In the genomic region with DNA sequence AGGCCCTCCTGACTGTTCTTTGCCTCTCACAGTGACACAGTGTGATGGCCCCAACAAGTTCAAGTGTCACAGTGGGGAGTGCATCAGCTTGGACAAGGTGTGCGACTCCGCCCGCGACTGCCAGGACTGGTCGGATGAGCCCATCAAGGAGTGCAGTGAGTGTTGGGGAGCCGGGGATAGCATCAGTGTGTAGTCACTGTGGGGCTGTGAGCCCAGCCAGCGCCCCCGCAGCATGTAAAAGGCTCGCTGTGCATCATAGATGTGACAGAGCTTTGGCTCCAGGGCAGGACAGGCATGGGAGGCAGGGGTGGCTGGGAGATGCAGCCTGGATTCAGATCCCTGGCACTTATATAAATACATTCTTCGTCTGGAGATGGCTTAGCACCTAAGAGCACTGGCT, we compare ENCODE assay signal across 21 mouse cellular contexts. TPM values are rescaled to one million over a fixed set of nuclear protein-coding genes. Genes with fewer than 3 reads are reported as not detected.
DNase-seq lines count a peak whose midpoint lies in the region; ATAC-seq and TF ChIP-seq lines count a peak whose summit lies in the region.
"Had no signal": no experiment of that assay in that cellular context is flagged by ENCODE, and none has a peak within 500 bp of the region (broad histone marks: within the 10 kb centered on the region; RNA-seq: fewer than 3 reads in every experiment).

No protein-coding gene starts in this region.

- no peaks in the 10 kb centered on the region for H3K27me3 ChIP-seq in lung, postnatal 0 days (replicated peaks; ENCODE audit: insufficient read depth, low read length)
- no peaks in the 10 kb centered on the region for H3K27me3 ChIP-seq in liver, postnatal 0 days (ENCODE audit: insufficient read depth, low read length)
- H3K27me3 ChIP-seq in forebrain, embryonic 15.5 days, result no peaks in the 10 kb centered on the region
- H3K27me3 ChIP-seq: embryonic facial prominence, embryonic 13.5 days; liver, embryonic 15.5 days had no signal

- H3K4me1 ChIP-seq in lung, postnatal 0 days (ENCODE audit: insufficient read depth, low read depth, low read length), result no peaks in the 10 kb centered on the region
- peaks cover 3% of the 10 kb centered on the region; the same call in 1 of the 2 replicates for H3K4me1 ChIP-seq in liver, postnatal 0 days (ENCODE audit: insufficient read depth)
- no peaks in the 10 kb centered on the region for H3K4me1 ChIP-seq in forebrain, embryonic 15.5 days
- H3K4me1 ChIP-seq: embryonic facial prominence, embryonic 13.5 days; hindbrain, embryonic 10.5 days had no signal

- 0 out of 2 replicates have a peak, but pooled peaks have one; percentile 56 for ATAC-seq in cerebellum, adult (ENCODE audit: insufficient number of reproducible peaks, low FRiP score, low TSS enrichment)
- no peak for ATAC-seq in lung, postnatal 0 days
- no peak for ATAC-seq in liver, postnatal 0 days
- no peak for ATAC-seq in forebrain, embryonic 15.5 days (replicated peaks)
- ATAC-seq: CD4-positive, CD25-positive, alpha-beta regulatory T cell, adult 4 months; forebrain, postnatal 0 days; inflammation-experienced regulatory T-cells, adult 6 months; midbrain, embryonic 16.5 days had no signal

- H3K36me3 ChIP-seq in lung, postnatal 0 days (ENCODE audit: insufficient read depth, low read length), result peaks cover 45% of the 10 kb centered on the region
- H3K36me3 ChIP-seq in liver, postnatal 0 days (replicated peaks; ENCODE audit: insufficient read depth, low read length), result peaks cover 78% of the 10 kb centered on the region
- H3K36me3 ChIP-seq in forebrain, embryonic 15.5 days, result peaks cover 84% of the 10 kb centered on the region

- H3K27ac ChIP-seq in lung, postnatal 0 days (ENCODE audit: low read length), result peak overlapping the region; percentile 43
- peak overlapping the region; percentile 61; the same call in 1 of the 2 replicates for H3K27ac ChIP-seq in liver, postnatal 0 days (ENCODE audit: low read depth)
- no peak overlapping the region for H3K27ac ChIP-seq in forebrain, embryonic 15.5 days (replicated peaks)
- H3K27ac ChIP-seq: embryonic facial prominence, embryonic 13.5 days; heart, adult 2 months; hindbrain, embryonic 10.5 days; liver, embryonic 15.5 days had no signal

- no peak overlapping the region for H3K4me2 ChIP-seq in lung, postnatal 0 days (replicated peaks; ENCODE audit: low read depth, low read length)
- no peak overlapping the region for H3K4me2 ChIP-seq in liver, postnatal 0 days (ENCODE audit: low read depth, low read length)
- H3K4me2 ChIP-seq in forebrain, embryonic 15.5 days (replicated peaks), result no peak overlapping the region
- H3K4me2 ChIP-seq: embryonic facial prominence, embryonic 13.5 days; liver, embryonic 15.5 days had no signal

- TF ChIP-seq CTCF in lung, postnatal 0 days (IDR thresholded peaks at IDR 0.05), result no peak
- no peak for TF ChIP-seq CTCF in liver, postnatal 0 days (IDR thresholded peaks at IDR 0.05; ENCODE audit: low read depth)

- no peak for DNase-seq in cerebellum, postnatal 36 days
- DNase-seq in layer of hippocampus, adult 11-12 months (ENCODE audit: low spot score), result peak; percentile 29
- DNase-seq in layer of hippocampus, postnatal 36 days, result no peak
- DNase-seq in lung, postnatal 0 days (ENCODE audit: low spot score), result no peak
- no peak for DNase-seq in lung, postnatal 25 days (ENCODE audit: low spot score)
- DNase-seq in liver, postnatal 0 days, result no peak
- DNase-seq: adrenal gland, adult 2 months; cerebellum, adult 11 months; forebrain, postnatal 0 days; gastrocnemius, postnatal 14 days; heart, adult 2 months; layer of hippocampus, adult 9-11 months; thymus, adult 18-20 months had no signal

- WGBS in lung, postnatal 0 days, result 83% methylated on average over 10 of the region's 10 CpGs
- WGBS in liver, postnatal 0 days (ENCODE audit: insufficient replicate concordance), result 88% methylated on average over 10 of the region's 10 CpGs
- WGBS in forebrain, embryonic 15.5 days, result 96% methylated on average over 10 of the region's 10 CpGs

- H3K4me3 ChIP-seq in lung, postnatal 0 days (ENCODE audit: low read depth, low read length), result no peak overlapping the region
- no peak overlapping the region for H3K4me3 ChIP-seq in liver, postnatal 0 days (ENCODE audit: low read depth, low read length)
- H3K4me3 ChIP-seq in forebrain, embryonic 15.5 days, result no peak overlapping the region
- H3K4me3 ChIP-seq: embryonic facial prominence, embryonic 13.5 days; heart, adult 2 months; hindbrain, embryonic 10.5 days; liver, embryonic 15.5 days had no signal

- no peak for TF ChIP-seq EP300 in lung, postnatal 0 days (IDR thresholded peaks at IDR 0.05)
- no peak for TF ChIP-seq EP300 in liver, postnatal 0 days (IDR thresholded peaks at IDR 0.05; ENCODE audit: low read depth)

- H3K9ac ChIP-seq in lung, postnatal 0 days (replicated peaks; ENCODE audit: low read depth), result no peak overlapping the region
- no peak overlapping the region for H3K9ac ChIP-seq in liver, postnatal 0 days (replicated peaks)
- H3K9ac ChIP-seq in forebrain, embryonic 15.5 days (replicated peaks), result no peak overlapping the region
- H3K9ac ChIP-seq: embryonic facial prominence, embryonic 13.5 days; forebrain, postnatal 0 days; liver, embryonic 15.5 days had no signal

- no peaks in the 10 kb centered on the region for H3K9me3 ChIP-seq in lung, postnatal 0 days (ENCODE audit: low read length)
- no peaks in the 10 kb centered on the region for H3K9me3 ChIP-seq in liver, postnatal 0 days (ENCODE audit: low read length)
- H3K9me3 ChIP-seq in forebrain, embryonic 15.5 days, result no peaks in the 10 kb centered on the region
- H3K9me3 ChIP-seq: embryonic facial prominence, embryonic 13.5 days; hindbrain, embryonic 10.5 days; liver, embryonic 15.5 days had no signal

RNA-seq across cellular contexts. Expression of a gene that starts 13.9 kb away (rescaled TPM):
- 10 to 100 TPM; 13.7 to 14.1 TPM for total RNA-seq in layer of hippocampus, postnatal 36 days (2021)
- polyA plus RNA-seq in lung, postnatal 0 days (2015; fragmentation: Nextera tagmentation; extraction: Ambion mirVana), result 52.2 and 56.8 TPM in 2 replicates
- polyA plus RNA-seq in liver, postnatal 0 days (2015; fragmentation: Nextera tagmentation; extraction: Ambion mirVana), result 13.2 and 13.3 TPM in 2 replicates
- 15.9 and 17.3 TPM in 2 replicates for polyA plus RNA-seq in forebrain, embryonic 15.5 days (2015; fragmentation: Nextera tagmentation; extraction: Ambion mirVana)

RNA-seq across cellular contexts. Expression of a gene that starts 22.9 kb away (rescaled TPM):
- 1 to 10 TPM; 1.4 to 2.1 TPM for total RNA-seq in layer of hippocampus, postnatal 36 days (2021)
- 13.4 and 15.7 TPM in 2 replicates for polyA plus RNA-seq in lung, postnatal 0 days (2015; fragmentation: Nextera tagmentation; extraction: Ambion mirVana)
- polyA plus RNA-seq in liver, postnatal 0 days (2015; fragmentation: Nextera tagmentation; extraction: Ambion mirVana), result 38.4 and 41.4 TPM in 2 replicates
- polyA plus RNA-seq in forebrain, embryonic 15.5 days (2015; fragmentation: Nextera tagmentation; extraction: Ambion mirVana), result 41.7 and 55.9 TPM in 2 replicates
